ENCODE assay signal across 9 mouse cellular contexts in genomic region chr11:115270148-115270861, GRCm38 (mm10). TPM values are rescaled to one million over a fixed set of nuclear protein-coding genes. Genes with fewer than 3 reads are reported as not detected.
DNase-seq lines count a peak whose midpoint lies in the region; ATAC-seq and TF ChIP-seq lines count a peak whose summit lies in the region.
"Had no signal": no experiment of that assay in that cellular context is flagged by ENCODE, and none has a peak within 500 bp of the region (broad histone marks: within the 10 kb centered on the region; RNA-seq: fewer than 3 reads in every experiment).

No protein-coding gene starts in this region.

- ATAC-seq in erythroid progenitor cell, adult 5-6 weeks (replicated peaks; ENCODE audit: low FRiP score, poor library complexity, severe bottlenecking): peak; percentile 69
- no peak for ATAC-seq in heart, embryonic 13.5 days (ENCODE audit: extremely low read depth, insufficient number of reproducible peaks, low FRiP score, low TSS enrichment)

- peak overlapping the region; percentile 12; the same call in 1 of the 2 replicates for H3K9ac ChIP-seq in heart, embryonic 13.5 days
- H3K9ac ChIP-seq: hindbrain, embryonic 15.5 days had no signal

- H3K4me2 ChIP-seq in heart, embryonic 13.5 days: 0 out of 2 replicates have a peak overlapping the region, but pooled peaks have one; percentile 13
- H3K4me2 ChIP-seq: hindbrain, embryonic 15.5 days had no signal

- TF ChIP-seq POLR2A in brain, embryonic 14.5 days (IDR thresholded peaks at IDR 0.05; ENCODE audit: borderline replicate concordance, extremely low read depth, insufficient read depth, insufficient read length, poor library complexity, severe bottlenecking): no peak

- 26% methylated on average over 19 of the region's 19 CpGs for WGBS in heart, embryonic 13.5 days

- peaks cover 24% of the 10 kb centered on the region for H3K4me1 ChIP-seq in heart, embryonic 13.5 days

- peak; percentile 95 for TF ChIP-seq CTCF in brain, embryonic 14.5 days (IDR thresholded peaks at IDR 0.05; ENCODE audit: borderline replicate concordance, extremely low read depth, insufficient read depth, insufficient read length)

- H3K27me3 ChIP-seq in heart, embryonic 13.5 days (replicated peaks): peaks cover 64% of the 10 kb centered on the region

- peak; percentile 81 for DNase-seq in ES-CJ7 (ENCODE audit: low read depth, low spot score)
- peak; percentile 86 for DNase-seq in brain, embryonic 14.5 days (ENCODE audit: low read depth)
- DNase-seq in layer of hippocampus, adult 9-10 months (ENCODE audit: low spot score): peak; percentile 76
- peak; percentile 85 for DNase-seq in lung, postnatal 36 days
- peak; percentile 73 for DNase-seq in right cerebral cortex, postnatal 14 days
- DNase-seq in urinary bladder, postnatal 4 days (ENCODE audit: low spot score in 2 of 2): peak; percentile 69 to 81

- peaks cover 26% of the 10 kb centered on the region for H3K36me3 ChIP-seq in heart, embryonic 13.5 days

- no peaks in the 10 kb centered on the region for H3K9me3 ChIP-seq in heart, embryonic 13.5 days
- H3K9me3 ChIP-seq: hindbrain, embryonic 15.5 days had no signal

- H3K4me3 ChIP-seq in heart, embryonic 13.5 days: no peak overlapping the region
- H3K4me3 ChIP-seq: hindbrain, embryonic 15.5 days had no signal

- H3K27ac ChIP-seq in heart, embryonic 13.5 days (replicated peaks): no peak overlapping the region
- H3K27ac ChIP-seq: hindbrain, embryonic 15.5 days had no signal

RNA-seq across cellular contexts. Expression of gene Grin2c, which starts 3.3 kb away (rescaled TPM):
- polyA plus RNA-seq in brain, embryonic 14.5 days (2012; rRNA removed): 0.89 and 1.2 TPM in 2 replicates
- not detected in 2 replicates for total RNA-seq in erythroid progenitor cell, adult 5-6 weeks (2015; ENCODE audit: low replicate concordance)
- not detected in 2 replicates for total RNA-seq in erythroid progenitor cell, adult 5-6 weeks (2017; ENCODE audit: low replicate concordance)
- polyA plus RNA-seq in heart, embryonic 13.5 days (2015; fragmentation: Nextera tagmentation; extraction: Ambion mirVana): 0.04 TPM in 1 of 2 replicates, not detected in the other

RNA-seq across cellular contexts. Expression of gene Fdxr, which starts 6.5 kb away (rescaled TPM):
- polyA plus RNA-seq in brain, embryonic 14.5 days (2012; rRNA removed): 26.1 and 32.4 TPM in 2 replicates
- 1.3 and 16.6 TPM in 2 replicates for total RNA-seq in erythroid progenitor cell, adult 5-6 weeks (2015; ENCODE audit: low replicate concordance)
- total RNA-seq in erythroid progenitor cell, adult 5-6 weeks (2017; ENCODE audit: low replicate concordance): 1.4 and 3.2 TPM in 2 replicates
- 9.5 and 11.7 TPM in 2 replicates for polyA plus RNA-seq in heart, embryonic 13.5 days (2015; fragmentation: Nextera tagmentation; extraction: Ambion mirVana)

RNA-seq across cellular contexts. Expression of gene Fads6, which starts 27.2 kb away (rescaled TPM):
- polyA plus RNA-seq in brain, embryonic 14.5 days (2012; rRNA removed): 1.6 and 2.4 TPM in 2 replicates
- not detected in 2 replicates for total RNA-seq in erythroid progenitor cell, adult 5-6 weeks (2015; ENCODE audit: low replicate concordance)
- 0.45 and 0.64 TPM in 2 replicates for total RNA-seq in erythroid progenitor cell, adult 5-6 weeks (2017; ENCODE audit: low replicate concordance)
- polyA plus RNA-seq in heart, embryonic 13.5 days (2015; fragmentation: Nextera tagmentation; extraction: Ambion mirVana): 0.71 and 0.74 TPM in 2 replicates

RNA-seq across cellular contexts. Expression of gene Otop2, which starts 36.7 kb away (rescaled TPM):
- polyA plus RNA-seq in brain, embryonic 14.5 days (2012; rRNA removed): 0.13 and 0.15 TPM in 2 replicates
- total RNA-seq in erythroid progenitor cell, adult 5-6 weeks (2015; ENCODE audit: low replicate concordance): not detected in 2 replicates
- total RNA-seq in erythroid progenitor cell, adult 5-6 weeks (2017; ENCODE audit: low replicate concordance): not detected in 2 replicates
- not detected in 2 replicates for polyA plus RNA-seq in heart, embryonic 13.5 days (2015; fragmentation: Nextera tagmentation; extraction: Ambion mirVana)

RNA-seq across cellular contexts. Expression of gene Ush1g, which starts 51.5 kb away (rescaled TPM):
- 0.04 and 0.11 TPM in 2 replicates for polyA plus RNA-seq in brain, embryonic 14.5 days (2012; rRNA removed)
- total RNA-seq in erythroid progenitor cell, adult 5-6 weeks (2015; ENCODE audit: low replicate concordance): not detected in 2 replicates
- total RNA-seq in erythroid progenitor cell, adult 5-6 weeks (2017; ENCODE audit: low replicate concordance): not detected in 2 replicates
- 0.09 and 0.13 TPM in 2 replicates for polyA plus RNA-seq in heart, embryonic 13.5 days (2015; fragmentation: Nextera tagmentation; extraction: Ambion mirVana)
